Comparison of ENCODE assay signal across 8 mouse cellular contexts in genomic region chr2:103568161-103568560, GRCm38 (mm10). TPM values are rescaled to one million over a fixed set of nuclear protein-coding genes. Genes with fewer than 3 reads are reported as not detected.
A peak's percentile ranks its signal among the peaks of the same experiment; 100 is the strongest.
DNase-seq lines count a peak whose midpoint lies in the region; ATAC-seq and TF ChIP-seq lines count a peak whose summit lies in the region.

No protein-coding gene starts in this region.

- H3K9ac ChIP-seq in forebrain, embryonic 16.5 days (replicated peaks; ENCODE audit: low read depth, low read length), result no peak overlapping the region
- peak overlapping the region; percentile 0; the same call in 1 of the 2 replicates for H3K9ac ChIP-seq in liver, embryonic 12.5 days

- no peak overlapping the region for H3K27ac ChIP-seq in forebrain, embryonic 16.5 days (ENCODE audit: low read length)
- no peak overlapping the region for H3K27ac ChIP-seq in liver, embryonic 12.5 days
- no peak overlapping the region for H3K27ac ChIP-seq in thymus, adult 2 months (ENCODE audit: control insufficient read depth, insufficient read depth, low read length)

- H3K4me3 ChIP-seq in forebrain, embryonic 16.5 days (replicated peaks; ENCODE audit: low read length), result peak overlapping the region; percentile 67
- H3K4me3 ChIP-seq in liver, embryonic 12.5 days, result peak overlapping the region; percentile 66
- H3K4me3 ChIP-seq in thymus, adult 2 months (ENCODE audit: control insufficient read depth, insufficient read depth, low read length), result peak overlapping the region; percentile 97

- 11% methylated on average over 7 of the region's 7 CpGs for WGBS in forebrain, embryonic 16.5 days
- WGBS in liver, embryonic 12.5 days (ENCODE audit: insufficient replicate concordance), result 46% methylated on average over 7 of the region's 7 CpGs
- WGBS in thymus, adult 2 months, result 41% methylated on average over 7 of the region's 7 CpGs

- no peaks in the 10 kb centered on the region for H3K36me3 ChIP-seq in forebrain, embryonic 16.5 days (ENCODE audit: control insufficient read depth, insufficient read depth)
- H3K36me3 ChIP-seq in liver, embryonic 12.5 days, result no peaks in the 10 kb centered on the region
- H3K36me3 ChIP-seq in thymus, adult 2 months (ENCODE audit: control insufficient read depth, insufficient read depth, low read length), result no peaks in the 10 kb centered on the region

- H3K27me3 ChIP-seq in forebrain, embryonic 16.5 days (replicated peaks; ENCODE audit: control insufficient read depth, insufficient read depth, low read length), result no peaks in the 10 kb centered on the region; the same call in 1 of the 2 replicates
- peaks cover 74% of the 10 kb centered on the region for H3K27me3 ChIP-seq in liver, embryonic 12.5 days (replicated peaks)
- H3K27me3 ChIP-seq in thymus, adult 2 months (ENCODE audit: control insufficient read depth, insufficient read depth, low read length), result no peaks in the 10 kb centered on the region

- H3K9me3 ChIP-seq in forebrain, embryonic 16.5 days (ENCODE audit: control insufficient read depth, low read length), result no peaks in the 10 kb centered on the region
- H3K9me3 ChIP-seq in liver, embryonic 12.5 days (replicated peaks), result no peaks in the 10 kb centered on the region

- TF ChIP-seq CTCF in thymus, adult 2 months (IDR thresholded peaks at IDR 0.05; ENCODE audit: borderline replicate concordance, control insufficient read depth, extremely low read depth, insufficient read depth, low read length, poor library complexity), result no peak

- H3K4me1 ChIP-seq in forebrain, embryonic 16.5 days (replicated peaks; ENCODE audit: control insufficient read depth, insufficient read depth, low read length), result peaks cover 30% of the 10 kb centered on the region
- peaks cover 68% of the 10 kb centered on the region for H3K4me1 ChIP-seq in liver, embryonic 12.5 days
- H3K4me1 ChIP-seq in thymus, adult 2 months (replicated peaks; ENCODE audit: control insufficient read depth, insufficient read depth, low read length), result peaks cover 16% of the 10 kb centered on the region

- peak; percentile 54 to 61 for DNase-seq in cerebellum, postnatal 14 days
- DNase-seq in cerebellum, adult 9-10 months, result no peak
- DNase-seq in 3T3-L1 (ENCODE audit: low read depth, low spot score), result peak; percentile 31
- DNase-seq in thymus, adult 2 months, result peak; percentile 46

- no peak for ATAC-seq in forebrain, embryonic 16.5 days
- ATAC-seq in liver, embryonic 12.5 days, result no peak
- ATAC-seq in megakaryocyte progenitor cell, adult 5-6 weeks (replicated peaks; ENCODE audit: poor library complexity), result no peak
- no peak for ATAC-seq in granulocyte monocyte progenitor cell, adult 5-6 weeks (replicated peaks; ENCODE audit: poor library complexity, severe bottlenecking)

- H3K4me2 ChIP-seq in forebrain, embryonic 16.5 days (ENCODE audit: low read length), result peak overlapping the region; percentile 99
- peak overlapping the region; percentile 97 for H3K4me2 ChIP-seq in liver, embryonic 12.5 days

- no peak for TF ChIP-seq POLR2A in thymus, adult 2 months (IDR thresholded peaks at IDR 0.05; ENCODE audit: control insufficient read depth, extremely low read depth, insufficient read depth, low read length, poor library complexity)

RNA-seq across cellular contexts. Expression of gene Abtb2, which starts 2.1 kb away (rescaled TPM):
- polyA plus RNA-seq in forebrain, embryonic 16.5 days (2015; fragmentation: Nextera tagmentation; extraction: Ambion mirVana), result 7.4 and 7.8 TPM in 2 replicates
- 4.1 and 4.5 TPM in 2 replicates for polyA plus RNA-seq in liver, embryonic 12.5 days (2016; fragmentation: Nextera tagmentation; extraction: Ambion mirVana)
- 110 and 120 TPM in 2 replicates for polyA plus RNA-seq in thymus, adult 2 months (2012; rRNA removed)
- total RNA-seq in megakaryocyte progenitor cell, adult 5-6 weeks (2015), result 0.10 and 0.44 TPM in 2 replicates
- 0.24 and 0.54 TPM in 2 replicates for total RNA-seq in megakaryocyte progenitor cell, adult 5-6 weeks (2017)
- total RNA-seq in granulocyte monocyte progenitor cell, adult 5-6 weeks (2014; fragmentation: Nextera tagmentation), result 0.32 TPM in 1 of 2 replicates, not detected in the other
- 0.30 and 0.41 TPM in 2 replicates for total RNA-seq in granulocyte monocyte progenitor cell, adult 5-6 weeks (2017)

Comparison
In these comparisons a context has a peak if more than half of its experiments do, and no peak if none do; other contexts are left out.
1. RNA of gene Abtb2, which starts 2.1 kb away (polyA plus RNA-seq): 110 to 120 TPM in thymus, adult 2 months; 7.4 to 7.8 TPM in forebrain, embryonic 16.5 days and 4.1 to 4.5 TPM in liver, embryonic 12.5 days; every median in the first group is over 10 times any median in the second.
2. Peak in every context shown above with its lines, with median percentiles within 50 percentile points of each other: H3K4me3 ChIP-seq.